Comparison of ENCODE assay signal across 10 mouse cellular contexts in genomic region chr11:4122742-4123579, GRCm38 (mm10). TPM values are rescaled to one million over a fixed set of nuclear protein-coding genes. Genes with fewer than 3 reads are reported as not detected.
DNase-seq lines count a peak whose midpoint lies in the region; ATAC-seq and TF ChIP-seq lines count a peak whose summit lies in the region.
"Had no signal": no experiment of that assay in that cellular context is flagged by ENCODE, and none has a peak within 500 bp of the region (broad histone marks: within the 10 kb centered on the region; RNA-seq: fewer than 3 reads in every experiment).

Gene Sec14l2 (minus strand): TSS chr11:4123415.

- H3K36me3 ChIP-seq in liver, embryonic 14.5 days (replicated peaks; ENCODE audit: control insufficient read depth, insufficient read depth, low read depth), result no peaks in the 10 kb centered on the region
- no peaks in the 10 kb centered on the region for H3K36me3 ChIP-seq in forebrain, embryonic 10.5 days (replicated peaks)
- H3K36me3 ChIP-seq: hindbrain, embryonic 15.5 days; midbrain, embryonic 13.5 days had no signal

- H3K27me3 ChIP-seq in liver, embryonic 14.5 days (ENCODE audit: control insufficient read depth, insufficient read depth, low read length), result peaks cover 24% of the 10 kb centered on the region
- peaks cover 30% of the 10 kb centered on the region for H3K27me3 ChIP-seq in forebrain, embryonic 10.5 days (ENCODE audit: poor library complexity, severe bottlenecking)
- H3K27me3 ChIP-seq: hindbrain, embryonic 15.5 days had no signal

- peak within 1 kb of the TSS; percentile 43 for H3K4me2 ChIP-seq in liver, embryonic 14.5 days (ENCODE audit: low read depth)
- H3K4me2 ChIP-seq: hindbrain, embryonic 15.5 days; midbrain, embryonic 13.5 days had no signal

- no peak within 1 kb of the TSS for H3K27ac ChIP-seq in left cerebral cortex, adult 2 months
- H3K27ac ChIP-seq in bone marrow macrophage, adult 2 months (ENCODE audit: insufficient read depth, low read depth, low read length), result 0 out of 2 replicates have a peak within 1 kb of the TSS, but pooled peaks have one; percentile 5
- no peak within 1 kb of the TSS for H3K27ac ChIP-seq in liver, embryonic 14.5 days
- no peak within 1 kb of the TSS for H3K27ac ChIP-seq in forebrain, embryonic 10.5 days
- H3K27ac ChIP-seq: hindbrain, embryonic 15.5 days; midbrain, embryonic 13.5 days had no signal

- H3K9ac ChIP-seq in liver, embryonic 14.5 days (replicated peaks), result 0 out of 2 replicates have a peak within 1 kb of the TSS, but pooled peaks have one; percentile 16
- H3K9ac ChIP-seq: hindbrain, embryonic 15.5 days; midbrain, embryonic 13.5 days had no signal

- intact Hi-C loops in left cerebral cortex, adult 2 months (cut with DNase I), result no loop called here
- intact Hi-C loops in gastrocnemius, postnatal 36 days (cut with DNase I), result loop anchor here (2.0 kb wide), 1 partner anchor 28 kb away; the partner anchor contains the start of gene Mtfp1

- TF ChIP-seq EP300 in liver, embryonic 14.5 days (IDR thresholded peaks at IDR 0.05; ENCODE audit: low read depth), result no peak

- 34% methylated on average over 10 of the region's 10 CpGs for WGBS in liver, embryonic 14.5 days (ENCODE audit: insufficient replicate concordance)
- WGBS in forebrain, embryonic 10.5 days, result 62% methylated on average over 10 of the region's 10 CpGs

- no peak for TF ChIP-seq POLR2A in bone marrow macrophage, adult 2 months (IDR thresholded peaks at IDR 0.05; ENCODE audit: borderline replicate concordance, low read depth, low read length)

- no peaks in the 10 kb centered on the region; the same call in 1 of the 2 replicates for H3K9me3 ChIP-seq in liver, embryonic 14.5 days (ENCODE audit: control insufficient read depth, low read length)
- peaks cover 13% of the 10 kb centered on the region; the same call in 1 of the 2 replicates for H3K9me3 ChIP-seq in forebrain, embryonic 10.5 days
- H3K9me3 ChIP-seq: hindbrain, embryonic 15.5 days had no signal

- no peak within 1 kb of the TSS for H3K4me3 ChIP-seq in left cerebral cortex, adult 2 months
- no peak within 1 kb of the TSS for H3K4me3 ChIP-seq in bone marrow macrophage, adult 2 months (ENCODE audit: insufficient read depth, low read length)
- no peak within 1 kb of the TSS for H3K4me3 ChIP-seq in liver, embryonic 14.5 days (ENCODE audit: insufficient read depth in 1 of 2, low read depth in 2 of 2, low read length in 2 of 2)
- H3K4me3 ChIP-seq in forebrain, embryonic 10.5 days, result no peak within 1 kb of the TSS
- H3K4me3 ChIP-seq: hindbrain, embryonic 15.5 days; midbrain, embryonic 13.5 days had no signal

- no peak for DNase-seq in left cerebral cortex, adult 2 months (ENCODE audit: extremely low spot score in 1 of 2, low spot score in 2 of 2)
- DNase-seq in left cerebral cortex, adult 11 months (ENCODE audit: low spot score), result no peak
- DNase-seq in liver, embryonic 14.5 days (ENCODE audit: low read depth in 3 of 3, low spot score in 3 of 3), result no peak
- peak; percentile 70 for DNase-seq in thymus, postnatal 0 days (ENCODE audit: low spot score)
- no peak for DNase-seq in gastrocnemius, postnatal 36 days
- DNase-seq in heart, adult 18-20 months, result no peak
- DNase-seq in forebrain, embryonic 10.5 days (ENCODE audit: extremely low spot score, low spot score), result no peak

- no peak for ATAC-seq in liver, embryonic 14.5 days (ENCODE audit: insufficient read depth)
- ATAC-seq: midbrain, embryonic 13.5 days had no signal

- H3K4me1 ChIP-seq in bone marrow macrophage, adult 2 months (ENCODE audit: control insufficient read depth, insufficient read depth, low read length), result peaks cover 11% of the 10 kb centered on the region
- peaks cover 4 to 23% of the 10 kb centered on the region in 2 experiments for H3K4me1 ChIP-seq in liver, embryonic 14.5 days (replicated peaks; ENCODE audit: control insufficient read depth in 2 of 2, insufficient read depth in 2 of 2, low read length in 1 of 2)
- H3K4me1 ChIP-seq in forebrain, embryonic 10.5 days, result peaks cover 13% of the 10 kb centered on the region

- no peak for TF ChIP-seq CTCF in left cerebral cortex, adult 2 months (IDR thresholded peaks at IDR 0.05)
- TF ChIP-seq CTCF in bone marrow macrophage, adult 2 months (IDR thresholded peaks at IDR 0.05; ENCODE audit: low read depth, low read length), result no peak
- no peak for TF ChIP-seq CTCF in liver, embryonic 14.5 days (IDR thresholded peaks at IDR 0.05; ENCODE audit: low read depth)

RNA-seq across cellular contexts. Expression of gene Sec14l2, which starts in this region (rescaled TPM):
- 10 to 100 TPM; 37.7 to 45.2 TPM for total RNA-seq in left cerebral cortex, adult 2 months (2021)
- polyA plus RNA-seq in bone marrow macrophage, adult 2 months (2012; ENCODE audit: insufficient read depth, insufficient read length, missing spikeins), result not detected in 2 replicates
- polyA plus RNA-seq in liver, embryonic 14.5 days (2012; rRNA removed), result 6.9 and 9.5 TPM in 2 replicates
- 4.5 and 6.0 TPM in 2 replicates for polyA plus RNA-seq in liver, embryonic 14.5 days (2014; fragmentation: Nextera tagmentation; extraction: Ambion mirVana)
- polyA plus RNA-seq in thymus, postnatal 0 days (2015; fragmentation: Nextera tagmentation; extraction: Ambion mirVana), result 0.30 and 0.54 TPM in 2 replicates
- total RNA-seq in gastrocnemius, postnatal 36 days (2021), result under 1 TPM; 0.33 to 0.42 TPM
- under 1 TPM; 0.44 to 0.87 TPM for total RNA-seq in heart, adult 18-20 months (2021)
- 3.0 and 3.5 TPM in 2 replicates for polyA plus RNA-seq in forebrain, embryonic 10.5 days (2016; fragmentation: Nextera tagmentation; extraction: Ambion mirVana)

Comparison
In these comparisons a context has a peak if more than half of its experiments do, and no peak if none do; other contexts are left out.
1. RNA of gene Sec14l2 (total RNA-seq): 37.7 to 45.2 TPM in left cerebral cortex, adult 2 months; 0.44 to 0.87 TPM in heart, adult 18-20 months and 0.33 to 0.42 TPM in gastrocnemius, postnatal 36 days; every median in the first group is over 10 times any median in the second.
2. Peak in DNase-seq in thymus, postnatal 0 days; RNA of the gene not detected or under 1 TPM.